Mouse (Mus musculus) intestine, embryonic 16.5 days (tissue): ENCODE data around the gene Nr1i2. TPM values are rescaled to one million over a fixed set of nuclear protein-coding genes. Genes with fewer than 3 reads are reported as not detected.
A peak's percentile ranks its signal among the peaks of the same experiment; 100 is the strongest.

ENCODE experiments used
- ATAC-seq: fragments of 200-750 bp; cut with Nextera tagmentation; 2 replicates; pipeline ENCODE4 v1.8.0; 2017; ENCODE audit warnings: moderate TSS enrichment, moderate library complexity
- H3K27ac ChIP-seq: fragments of 300-500 bp; sonication (generic); 2 replicates; pipeline ENCODE4 v1.5.1; 2014; ENCODE audit warnings: mild to moderate bottlenecking, low read length
- H3K27me3 ChIP-seq: fragments of 300-500 bp; sonication (generic); replicated peaks from 2 replicates; pipeline ENCODE4 v1.6.1; 2014; ENCODE audit warnings: low read length, control low read depth, mixed read lengths; ENCODE audit not compliant: control insufficient read depth, insufficient read depth
- H3K36me3 ChIP-seq: fragments of 300-500 bp; sonication (generic); 2 replicates; pipeline ENCODE4 v1.6.1; 2014; ENCODE audit warnings: low read length, control low read depth; ENCODE audit not compliant: control insufficient read depth, insufficient read depth
- H3K4me1 ChIP-seq: fragments of 300-500 bp; sonication (generic); 2 replicates; pipeline ENCODE4 v1.6.1; 2014; ENCODE audit warnings: low read length, control low read depth, mixed read lengths; ENCODE audit not compliant: control insufficient read depth, insufficient read depth
- H3K4me2 ChIP-seq: fragments of 300-500 bp; sonication (generic); 2 replicates; pipeline ENCODE4 v1.6.1; 2014; ENCODE audit warnings: low read depth, low read length, control low read depth
- H3K4me3 ChIP-seq: fragments of 300-500 bp; sonication (generic); 2 replicates; pipeline ENCODE4 v1.5.1; 2014; ENCODE audit warnings: mild to moderate bottlenecking, low read length
- H3K9ac ChIP-seq: fragments of 300-500 bp; sonication (generic); 2 replicates; pipeline ENCODE4 v1.6.1; 2014; ENCODE audit warnings: low read depth, low read length
- H3K9me3 ChIP-seq: fragments of 300-500 bp; sonication (generic); 2 replicates; pipeline ENCODE4 v1.6.1; 2016; ENCODE audit warnings: low read length, control low read depth; ENCODE audit not compliant: control insufficient read depth
- WGBS: fragments of 180-500 bp; shearing (Covaris S2); extraction: QIAGEN DNeasy Blood & Tissue Kit; methylation state at CpG from one replicate; pipeline ENCODE4 v1.1.7; 2014; 5-methylcytosine and 5-hydroxymethylcytosine counted together
- polyA plus RNA-seq: library from polyadenylated mRNA; unstranded; fragments of >200 nt; fragmentation: Nextera tagmentation; extraction: Ambion mirVana; gene quantifications from 2 replicates; pipeline ENCODE4 v1.2.1, GENCODE M21; 2015

Gene Nr1i2
- polyA plus RNA-seq, 1 experiment from 2014 or later = 17.9 TPM

DNA sequence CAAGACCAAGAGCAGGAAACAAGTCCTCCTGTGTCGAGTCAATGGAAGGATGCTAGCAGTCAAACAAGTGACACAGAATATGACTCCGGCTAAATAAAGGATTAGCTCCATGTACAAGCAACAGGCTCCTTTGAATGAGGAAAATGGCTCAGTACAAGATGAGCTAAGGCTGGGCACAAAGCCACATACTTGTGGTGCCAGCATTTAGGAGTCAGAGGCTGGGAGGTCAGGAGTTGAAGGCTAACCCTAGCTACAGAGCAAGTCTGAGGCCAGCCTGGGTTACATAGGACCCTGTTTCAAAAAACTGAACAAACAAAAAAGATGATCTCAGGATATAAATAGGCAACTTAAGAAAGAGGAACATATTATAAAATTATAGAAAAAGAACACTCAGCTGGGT lies 4.5 kb downstream of the Nr1i2 start:
- H3K27ac ChIP-seq = no peak overlapping the region
- peaks cover 23% of the 10 kb centered on the region for H3K4me1 ChIP-seq
- no peak for ATAC-seq
- H3K9me3 ChIP-seq = no peaks in the 10 kb centered on the region
- 64% methylated on average over 2 of the region's 2 CpGs for WGBS
- H3K36me3 ChIP-seq = no peaks in the 10 kb centered on the region
- no peak overlapping the region for H3K9ac ChIP-seq
- H3K4me2 ChIP-seq = no peak overlapping the region
- no peaks in the 10 kb centered on the region for H3K27me3 ChIP-seq
- no peak overlapping the region for H3K4me3 ChIP-seq

DNA sequence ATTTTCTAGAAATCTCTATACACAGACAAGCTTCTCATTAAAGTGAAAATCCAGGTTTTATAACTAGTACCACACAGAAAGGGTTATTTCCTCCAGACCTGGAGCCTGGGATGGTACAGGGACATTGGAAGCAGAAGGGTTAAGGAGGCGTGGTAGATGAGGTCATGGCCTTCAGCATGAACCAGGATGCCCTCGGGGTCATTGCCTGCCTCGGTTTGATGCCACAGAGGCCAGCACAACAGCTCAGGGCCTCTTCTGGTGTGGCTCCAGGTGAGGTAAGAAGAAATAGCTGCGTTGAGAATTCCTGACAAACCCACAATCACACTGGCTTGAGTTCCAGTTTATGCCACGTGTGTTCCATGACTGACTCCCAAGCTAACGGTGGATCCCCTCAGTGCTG lies 5.8 kb downstream of the Nr1i2 start:
- peaks cover 23% of the 10 kb centered on the region for H3K4me1 ChIP-seq
- 21% methylated on average over 6 of the region's 6 CpGs for WGBS
- no peaks in the 10 kb centered on the region for H3K27me3 ChIP-seq
- no peak overlapping the region for H3K27ac ChIP-seq
- peak overlapping the region; percentile 17; the same call in 1 of the 2 replicates for H3K4me2 ChIP-seq
- no peak overlapping the region for H3K4me3 ChIP-seq
- H3K9ac ChIP-seq = no peak overlapping the region
- H3K36me3 ChIP-seq = no peaks in the 10 kb centered on the region
- H3K9me3 ChIP-seq = no peaks in the 10 kb centered on the region
- peak; percentile 43; the same call in 1 of the 2 replicates for ATAC-seq

DNA sequence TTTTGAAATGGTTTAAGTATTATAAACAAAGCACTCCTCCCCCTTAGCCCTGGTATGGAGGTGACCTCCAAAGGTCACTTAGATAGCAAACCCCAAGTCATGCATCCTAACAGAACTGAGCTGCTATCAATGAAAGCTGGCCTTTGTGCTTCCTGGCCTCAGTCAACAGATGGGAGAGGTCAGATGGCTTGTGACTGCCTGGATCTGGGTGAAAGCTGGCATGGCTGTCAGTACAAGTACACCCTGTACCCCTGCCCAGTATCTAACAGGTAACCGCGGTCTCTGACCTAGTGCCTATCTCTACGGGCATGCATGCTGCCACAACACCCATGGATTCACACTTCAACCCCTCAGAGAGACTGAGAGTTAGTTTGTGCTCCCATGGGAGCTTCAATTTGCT lies 6.9 kb downstream of the Nr1i2 start:
- peak overlapping the region; percentile 38; the same call in 1 of the 2 replicates for H3K27ac ChIP-seq
- WGBS = 75% methylated on average over 3 of the region's 3 CpGs
- H3K4me2 ChIP-seq = peak overlapping the region; percentile 13; the same call in 1 of the 2 replicates

DNA sequence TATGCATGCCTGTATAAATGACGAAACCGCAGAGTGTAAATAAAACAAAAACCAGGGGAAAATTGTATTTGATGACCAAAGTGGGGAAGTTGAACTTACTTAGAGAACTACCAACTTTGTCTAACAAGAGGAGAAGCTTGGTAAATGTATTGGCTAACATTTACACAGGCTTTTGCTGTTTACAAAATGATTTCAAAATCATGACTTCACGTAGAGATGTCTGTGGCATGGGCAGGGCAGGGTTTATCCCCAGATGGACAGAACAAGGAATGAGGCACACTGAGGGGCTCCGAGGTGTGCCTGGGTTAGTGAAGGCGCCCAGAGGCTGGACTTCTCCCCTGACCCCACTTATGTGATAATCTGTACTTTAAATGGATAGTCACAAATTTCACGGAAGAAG lies 7.3 kb downstream of the Nr1i2 start:
- no peak overlapping the region for H3K9ac ChIP-seq
- H3K27me3 ChIP-seq = no peaks in the 10 kb centered on the region
- no peaks in the 10 kb centered on the region for H3K36me3 ChIP-seq
- H3K27ac ChIP-seq = no peak overlapping the region
- no peak overlapping the region for H3K4me3 ChIP-seq
- no peaks in the 10 kb centered on the region for H3K9me3 ChIP-seq
- H3K4me1 ChIP-seq = peaks cover 26% of the 10 kb centered on the region
- no peak for ATAC-seq
- WGBS = 42% methylated on average over 6 of the region's 6 CpGs
- no peak overlapping the region for H3K4me2 ChIP-seq

More for the DNA sequence above, 6.9 kb downstream of the Nr1i2 start:
- Histone ChIP-seq H3K4me1 (peaks cover 25% of the 10 kb centered on the region), H3K9ac (no peak overlapping the region), H3K4me3 (no peak overlapping the region), H3K36me3 (no peaks in the 10 kb centered on the region), H3K9me3 (no peaks in the 10 kb centered on the region), H3K27me3 (no peaks in the 10 kb centered on the region)
- ATAC-seq = peak; percentile 43

DNA sequence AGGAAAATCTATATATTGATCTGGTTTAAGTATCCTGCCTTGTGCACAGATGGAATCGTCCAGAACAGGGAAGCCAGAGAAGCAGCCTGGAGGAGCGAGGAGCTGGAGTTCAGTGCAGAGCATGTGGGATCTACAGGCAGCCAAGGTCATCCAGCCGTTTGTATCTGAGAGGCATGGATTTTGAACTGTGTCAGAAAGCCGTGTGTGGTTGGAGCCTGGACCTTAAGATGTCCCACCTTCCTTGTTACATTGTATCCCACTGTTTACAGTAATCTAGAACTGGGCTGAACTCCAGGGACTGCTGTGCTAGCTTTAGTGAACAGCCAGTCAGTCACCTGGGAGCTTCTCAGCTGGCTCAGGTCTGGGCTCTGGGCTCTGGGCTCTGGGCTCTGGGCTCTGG lies 8.1 kb downstream of the Nr1i2 start:
- Histone ChIP-seq H3K4me3 (no peak overlapping the region), H3K9ac (no peak overlapping the region), H3K27me3 (no peaks in the 10 kb centered on the region), H3K4me1 (peaks cover 28% of the 10 kb centered on the region), H3K4me2 (no peak overlapping the region), H3K9me3 (no peaks in the 10 kb centered on the region), H3K36me3 (no peaks in the 10 kb centered on the region), H3K27ac (0 out of 2 replicates have a peak overlapping the region, but pooled peaks have one; percentile 25)
- WGBS = 44% methylated on average over 4 of the region's 4 CpGs
- no peak for ATAC-seq

DNA sequence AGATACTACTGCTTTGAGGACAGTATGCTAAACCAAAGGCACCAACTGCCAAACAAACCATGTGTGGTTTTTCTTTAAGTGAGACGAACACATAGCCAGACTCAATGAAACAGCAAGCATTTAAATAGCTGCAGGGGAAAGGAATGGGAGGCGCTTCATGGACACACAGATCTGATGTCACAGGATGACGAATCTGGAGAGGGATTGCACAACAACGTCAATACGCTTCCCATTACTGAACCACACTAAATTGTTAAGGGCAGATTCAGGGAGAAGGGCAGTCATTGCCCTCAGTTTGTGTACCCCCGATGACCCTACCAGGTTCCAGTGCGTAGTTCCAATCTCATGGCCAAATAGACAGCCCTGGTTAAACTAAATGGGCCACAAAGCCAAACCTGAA lies 8.8 kb downstream of the Nr1i2 start:
- no peaks in the 10 kb centered on the region for H3K9me3 ChIP-seq
- WGBS = 80% methylated on average over 7 of the region's 7 CpGs
- H3K9ac ChIP-seq = no peak overlapping the region
- H3K4me3 ChIP-seq = no peak overlapping the region
- no peak overlapping the region for H3K4me2 ChIP-seq
- no peak for ATAC-seq
- no peak overlapping the region for H3K27ac ChIP-seq
- H3K4me1 ChIP-seq = peaks cover 28% of the 10 kb centered on the region
- no peaks in the 10 kb centered on the region for H3K27me3 ChIP-seq
- H3K36me3 ChIP-seq = no peaks in the 10 kb centered on the region

DNA sequence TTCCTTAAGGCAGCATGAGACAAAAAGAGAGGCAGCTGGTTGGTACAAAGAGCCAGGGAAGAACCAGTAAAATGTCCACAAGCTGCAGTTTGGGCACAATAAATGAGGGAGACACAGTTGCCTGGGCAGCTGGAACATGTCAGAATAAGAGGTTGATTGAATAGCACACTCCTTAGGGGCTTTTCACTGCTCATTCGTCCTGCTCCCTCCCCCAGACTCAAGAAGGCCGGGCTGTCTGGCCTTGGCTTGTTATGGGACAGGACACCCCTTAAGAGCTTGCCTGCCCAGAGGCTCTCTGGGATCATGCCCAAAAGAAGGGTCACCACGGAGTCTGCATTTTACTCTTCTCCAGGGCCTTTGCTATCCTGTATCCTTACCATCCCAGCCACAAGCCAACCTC lies 11.3 kb downstream of the Nr1i2 start:
- H3K4me2 ChIP-seq = no peak overlapping the region
- WGBS = 41% methylated on average over 3 of the region's 3 CpGs
- ATAC-seq = no peak
- no peak overlapping the region for H3K27ac ChIP-seq
- H3K9me3 ChIP-seq = no peaks in the 10 kb centered on the region
- H3K4me3 ChIP-seq = no peak overlapping the region
- no peaks in the 10 kb centered on the region for H3K27me3 ChIP-seq
- no peaks in the 10 kb centered on the region for H3K36me3 ChIP-seq
- H3K4me1 ChIP-seq = peaks cover 22% of the 10 kb centered on the region
- no peak overlapping the region for H3K9ac ChIP-seq

DNA sequence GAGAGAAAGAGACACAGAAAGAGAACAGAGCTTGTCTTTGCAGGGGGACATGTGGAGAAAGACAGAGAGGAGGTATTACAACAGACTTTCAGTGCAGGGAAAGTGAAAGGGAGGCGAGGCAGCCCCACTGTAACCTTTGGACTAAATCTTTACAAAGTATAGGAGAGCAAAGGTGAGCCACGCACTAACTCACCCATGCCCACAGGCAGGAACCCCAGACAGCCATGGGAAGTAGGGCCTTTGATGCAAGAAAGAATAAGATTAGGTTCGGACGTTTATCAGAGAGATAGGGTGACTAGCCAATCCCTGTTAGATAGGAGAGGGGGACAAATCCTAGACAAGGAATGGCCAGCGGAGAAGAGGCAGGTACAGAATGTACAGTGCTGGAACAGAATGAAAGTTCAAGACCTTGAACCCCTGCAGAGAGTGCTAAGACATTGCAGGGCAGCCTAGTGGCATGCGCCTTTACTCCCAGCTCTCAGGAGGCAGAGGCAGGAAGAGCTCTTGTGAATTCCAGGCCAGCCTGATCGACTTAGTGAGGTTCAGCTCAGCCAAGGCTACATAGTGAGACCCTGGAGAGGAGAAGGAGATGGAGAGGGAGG lies 12.0 kb downstream of the Nr1i2 start:
- no peaks in the 10 kb centered on the region for H3K36me3 ChIP-seq
- no peak overlapping the region for H3K4me3 ChIP-seq
- peak; percentile 95 for ATAC-seq
- H3K9ac ChIP-seq = no peak overlapping the region
- H3K4me2 ChIP-seq = no peak overlapping the region
- no peaks in the 10 kb centered on the region for H3K9me3 ChIP-seq
- WGBS = 65% methylated on average over 7 of the region's 7 CpGs
- no peaks in the 10 kb centered on the region for H3K27me3 ChIP-seq
- no peak overlapping the region for H3K27ac ChIP-seq
- H3K4me1 ChIP-seq = peaks cover 16% of the 10 kb centered on the region

DNA sequence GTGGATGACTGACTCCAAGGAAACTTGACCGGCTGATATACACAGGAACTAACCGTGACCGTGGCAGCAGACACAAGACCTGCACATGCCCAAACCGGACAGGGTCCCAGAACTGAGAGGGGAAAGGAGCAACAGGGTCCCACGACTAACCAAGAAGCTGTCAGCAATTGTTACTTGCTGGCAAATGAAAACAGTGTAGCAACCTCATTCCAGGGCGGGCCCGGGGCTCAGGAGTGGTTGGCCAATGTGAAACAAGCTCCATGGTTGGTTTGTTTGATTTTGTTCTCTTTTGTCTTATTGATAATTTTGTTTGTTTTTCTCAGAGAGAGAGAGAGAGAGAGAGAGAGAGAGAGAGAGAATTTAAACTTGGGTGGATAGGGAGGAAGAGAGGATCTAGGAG lies 13.7 kb downstream of the Nr1i2 start:
- 80% methylated on average over 7 of the region's 7 CpGs for WGBS
- Histone ChIP-seq H3K4me1 (peaks cover 10% of the 10 kb centered on the region; the same call in 1 of the 2 replicates), H3K27ac (no peak overlapping the region), H3K9me3 (no peaks in the 10 kb centered on the region), H3K36me3 (no peaks in the 10 kb centered on the region), H3K9ac (no peak overlapping the region), H3K4me3 (no peak overlapping the region), H3K27me3 (no peaks in the 10 kb centered on the region), H3K4me2 (no peak overlapping the region)
- no peak for ATAC-seq

DNA sequence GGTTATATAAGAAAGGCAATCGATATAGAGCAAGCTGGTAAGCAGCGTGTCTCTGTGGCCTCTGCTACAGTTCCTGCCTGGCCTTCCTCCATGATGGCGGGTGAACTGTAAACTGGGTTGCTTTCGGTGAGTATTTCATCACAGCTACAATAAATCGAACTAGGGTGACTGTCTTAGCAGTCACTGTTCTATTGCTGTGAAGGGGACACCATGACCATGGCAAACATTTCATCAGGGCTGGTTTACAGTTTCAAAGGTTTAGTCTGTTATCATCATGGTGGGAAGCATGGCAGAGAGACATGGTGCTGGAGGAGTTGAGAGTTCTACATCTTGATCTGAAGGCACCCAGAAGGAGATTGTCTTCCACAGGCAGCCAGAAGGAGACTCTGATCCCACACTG lies 14.8 kb downstream of the Nr1i2 start:
- Histone ChIP-seq H3K4me3 (no peak overlapping the region), H3K4me2 (no peak overlapping the region), H3K9me3 (no peaks in the 10 kb centered on the region), H3K4me1 (0 out of 2 replicates have a peak, but pooled peaks cover 5% of the 10 kb centered on the region), H3K27ac (no peak overlapping the region), H3K36me3 (no peaks in the 10 kb centered on the region), H3K9ac (no peak overlapping the region), H3K27me3 (no peaks in the 10 kb centered on the region)
- 90% methylated on average over 5 of the region's 5 CpGs for WGBS
- no peak for ATAC-seq
